Mouse (Mus musculus) bone marrow, adult 2 months (tissue): ENCODE measurements around the gene Nek2. TPM values are rescaled to one million over a fixed set of nuclear protein-coding genes. Genes with fewer than 3 reads are reported as not detected.

ENCODE experiments used
- H3K27ac ChIP-seq: fragments of 200-500 bp; 2 replicates; pipeline ENCODE4 v1.5.1; 2012; ENCODE audit warnings: low read depth, mild to moderate bottlenecking, control low read depth, inconsistent platforms, low read length; ENCODE audit not compliant: control insufficient read depth, poor library complexity, insufficient read depth
- H3K4me1 ChIP-seq: fragments of 200-500 bp; 2 replicates; pipeline ENCODE4 v1.6.1; 2011; ENCODE audit warnings: low read length; ENCODE audit not compliant: control insufficient read depth, insufficient read depth
- H3K4me3 ChIP-seq: fragments of 200-500 bp; replicated peaks from 2 replicates; pipeline ENCODE3; 2011; ENCODE audit warnings: mild to moderate bottlenecking, low read depth, low read length, control low read depth; ENCODE audit not compliant: control insufficient read depth
- CTCF ChIP-seq: fragments of 200-500 bp; IDR thresholded peaks from 2 replicates; pipeline ENCODE4 v1.5.1; 2011; ENCODE audit warnings: low read length, control low read depth; ENCODE audit not compliant: control insufficient read depth, insufficient read depth
- POLR2A ChIP-seq: fragments of 200-500 bp; IDR thresholded peaks from 2 replicates; pipeline ENCODE4 v1.6.1; 2011; ENCODE audit warnings: low read depth, mild to moderate bottlenecking, control low read depth, low read length, borderline replicate concordance; ENCODE audit not compliant: control insufficient read depth
- WGBS: fragments of 180-500 bp; shearing (Covaris S2); methylation state at CpG from one replicate; pipeline ENCODE4 v1.1.7; 2018; 5-methylcytosine and 5-hydroxymethylcytosine counted together
- polyA plus RNA-seq: library from polyadenylated mRNA; stranded (reverse); fragments of >200 nt; gene quantifications from 2 replicates; pipeline ENCODE4 v1.2.4, GENCODE M21; 2011; ENCODE audit warnings: low replicate concordance; ENCODE audit not compliant: missing spikeins, insufficient read depth, insufficient read length

Nek2 gene
- polyA plus RNA-seq, result 23.5 and 26.9 TPM in 2 replicates

GRCm38 (mm10) chr1:191821326-191822091 is at the start of gene Nek2:
Gene Nek2, plus strand, starts transcription at chr1:191821444.
- peak within 1 kb of the TSS; percentile 82 for H3K27ac ChIP-seq
- TF ChIP-seq POLR2A, result peak; percentile 88; the same call in 1 of the 2 replicates
- no peak for TF ChIP-seq CTCF
- H3K4me3 ChIP-seq, result peak within 1 kb of the TSS; percentile 84
- no peaks in the 10 kb centered on the region; the same call in 1 of the 2 replicates for H3K4me1 ChIP-seq
- WGBS, result under 1% methylated on average over 79 of the region's 79 CpGs

- TF ChIP-seq CTCF, result no peak
- TF ChIP-seq POLR2A, result no peak
- 57% methylated on average over 5 of the region's 5 CpGs for WGBS
- no peak overlapping the region for H3K27ac ChIP-seq
- no peak overlapping the region for H3K4me3 ChIP-seq
- H3K4me1 ChIP-seq, result no peaks in the 10 kb centered on the region
Measured at GRCm38 (mm10) chr1:191774106-191774505, 47.1 kb upstream of the Nek2 start.

- Histone ChIP-seq H3K4me1 (no peaks in the 10 kb centered on the region), H3K4me3 (no peak overlapping the region), H3K27ac (no peak overlapping the region)
- WGBS, result 78% methylated on average over 8 of the region's 8 CpGs
- TF ChIP-seq POLR2A (no peak), CTCF (no peak)
Measured at GRCm38 (mm10) chr1:191775116-191775515, 46.1 kb upstream of the Nek2 start.

GRCm38 (mm10) chr1:191777521-191777920 is 43.7 kb upstream of the Nek2 start:
- no peak overlapping the region for H3K4me3 ChIP-seq
- no peak overlapping the region for H3K27ac ChIP-seq
- WGBS, result 86% methylated on average over 8 of the region's 8 CpGs
- no peaks in the 10 kb centered on the region for H3K4me1 ChIP-seq
- no peak for TF ChIP-seq POLR2A
- no peak for TF ChIP-seq CTCF

GRCm38 (mm10) chr1:191780470-191780869 is 40.8 kb upstream of the Nek2 start:
- 72% methylated on average over 1 of the region's 1 CpGs for WGBS
- TF ChIP-seq CTCF, result no peak
- no peak for TF ChIP-seq POLR2A
- H3K4me1 ChIP-seq, result no peaks in the 10 kb centered on the region
- no peak overlapping the region for H3K27ac ChIP-seq
- no peak overlapping the region for H3K4me3 ChIP-seq

- Histone ChIP-seq H3K4me1 (no peaks in the 10 kb centered on the region), H3K27ac (no peak overlapping the region), H3K4me3 (no peak overlapping the region)
- no peak for TF ChIP-seq POLR2A
- no peak for TF ChIP-seq CTCF
- WGBS, result 74% methylated on average over 11 of the region's 11 CpGs
Measured at GRCm38 (mm10) chr1:191785108-191785507, 36.1 kb upstream of the Nek2 start.

GRCm38 (mm10) chr1:191786255-191786654 is 35.0 kb upstream of the Nek2 start:
- 63% methylated on average over 6 of the region's 6 CpGs for WGBS
- TF ChIP-seq POLR2A, result no peak
- no peak for TF ChIP-seq CTCF
- Histone ChIP-seq H3K4me3 (no peak overlapping the region), H3K27ac (no peak overlapping the region), H3K4me1 (no peaks in the 10 kb centered on the region)

GRCm38 (mm10) chr1:191787379-191787778 is 33.9 kb upstream of the Nek2 start:
- WGBS, result 60% methylated on average over 4 of the region's 4 CpGs
- Histone ChIP-seq H3K27ac (no peak overlapping the region), H3K4me1 (no peaks in the 10 kb centered on the region), H3K4me3 (no peak overlapping the region)
- no peak for TF ChIP-seq POLR2A
- TF ChIP-seq CTCF, result no peak

GRCm38 (mm10) chr1:191792991-191793390 is 28.3 kb upstream of the Nek2 start:
- TF ChIP-seq POLR2A (no peak), CTCF (no peak)
- Histone ChIP-seq H3K27ac (no peak overlapping the region), H3K4me3 (no peak overlapping the region), H3K4me1 (no peaks in the 10 kb centered on the region; the same call in 1 of the 2 replicates)
- 71% methylated on average over 8 of the region's 8 CpGs for WGBS
